Mouse (Mus musculus): ENCODE measurements around the gene Pcyt2.

Pcyt2 gene

GRCm38 (mm10) chr11:120579316-120580107, 38.2 kb downstream of the Pcyt2 start:
- peak; percentile 87 for DNase-seq

GRCm38 (mm10) chr11:120578694-120579243, 39.0 kb downstream of the Pcyt2 start:
- no peak for DNase-seq

GRCm38 (mm10) chr11:120578024-120578693, 39.6 kb downstream of the Pcyt2 start:
- no peak for DNase-seq

- DNase-seq = peak; percentile 26
Observed at GRCm38 (mm10) chr11:120577211-120578023, 40.3 kb downstream of the Pcyt2 start.

- no peak for DNase-seq
Observed at GRCm38 (mm10) chr11:120576365-120576981, 41.3 kb downstream of the Pcyt2 start.

GRCm38 (mm10) chr11:120575940-120576339, 41.8 kb downstream of the Pcyt2 start:
- no peak for DNase-seq

- DNase-seq = no peak
Observed at GRCm38 (mm10) chr11:120575046-120575445, 42.7 kb downstream of the Pcyt2 start.

- no peak for DNase-seq
Observed at GRCm38 (mm10) chr11:120574278-120574600, 43.5 kb downstream of the Pcyt2 start.

- no peak for DNase-seq
Observed at GRCm38 (mm10) chr11:120573585-120574277, 44.0 kb downstream of the Pcyt2 start.

- DNase-seq = peak; percentile 99
Observed at GRCm38 (mm10) chr11:120572752-120573584, 44.8 kb downstream of the Pcyt2 start, which contains the start of gene P4hb. Gene P4hb (minus strand): TSS chr11:120573253.

GRCm38 (mm10) chr11:120572417-120572751, 45.4 kb downstream of the Pcyt2 start:
- no peak for DNase-seq

- DNase-seq = no peak
Observed at GRCm38 (mm10) chr11:120571754-120572416, 45.9 kb downstream of the Pcyt2 start.

GRCm38 (mm10) chr11:120571122-120571521, 46.6 kb downstream of the Pcyt2 start:
- DNase-seq = no peak

- no peak for DNase-seq
Observed at GRCm38 (mm10) chr11:120568324-120568723, 49.4 kb downstream of the Pcyt2 start.

- DNase-seq = no peak
Observed at GRCm38 (mm10) chr11:120565114-120565513, 52.6 kb downstream of the Pcyt2 start.

- DNase-seq = no peak
Observed at GRCm38 (mm10) chr11:120562949-120563348, 54.8 kb downstream of the Pcyt2 start.

- no peak for DNase-seq
Observed at GRCm38 (mm10) chr11:120560952-120561728, 56.6 kb downstream of the Pcyt2 start.

Data from thymus, postnatal 25 days (tissue).